Mouse (Mus musculus) activated CD4-positive, CD25-positive, alpha-beta regulatory T cell, adult 9 weeks (primary cell): ENCODE data around the gene Fbxl20. TPM values are rescaled to one million over a fixed set of nuclear protein-coding genes. Genes with fewer than 3 reads are reported as not detected.

ENCODE experiments used
- polyA plus RNA-seq: library from polyadenylated mRNA; unstranded; fragments of 100-300 nt; shearing (Covaris generic); gene quantifications from one replicate; pipeline ENCODE4 v1.2.1, GENCODE M21; 2017

Fbxl20 gene
- 10.7 TPM for polyA plus RNA-seq

GRCm38 (mm10) chr11:98149786-98150624, at the start of gene Fbxl20:
Gene Fbxl20 (minus strand): TSS chr11:98150403.

DNA sequence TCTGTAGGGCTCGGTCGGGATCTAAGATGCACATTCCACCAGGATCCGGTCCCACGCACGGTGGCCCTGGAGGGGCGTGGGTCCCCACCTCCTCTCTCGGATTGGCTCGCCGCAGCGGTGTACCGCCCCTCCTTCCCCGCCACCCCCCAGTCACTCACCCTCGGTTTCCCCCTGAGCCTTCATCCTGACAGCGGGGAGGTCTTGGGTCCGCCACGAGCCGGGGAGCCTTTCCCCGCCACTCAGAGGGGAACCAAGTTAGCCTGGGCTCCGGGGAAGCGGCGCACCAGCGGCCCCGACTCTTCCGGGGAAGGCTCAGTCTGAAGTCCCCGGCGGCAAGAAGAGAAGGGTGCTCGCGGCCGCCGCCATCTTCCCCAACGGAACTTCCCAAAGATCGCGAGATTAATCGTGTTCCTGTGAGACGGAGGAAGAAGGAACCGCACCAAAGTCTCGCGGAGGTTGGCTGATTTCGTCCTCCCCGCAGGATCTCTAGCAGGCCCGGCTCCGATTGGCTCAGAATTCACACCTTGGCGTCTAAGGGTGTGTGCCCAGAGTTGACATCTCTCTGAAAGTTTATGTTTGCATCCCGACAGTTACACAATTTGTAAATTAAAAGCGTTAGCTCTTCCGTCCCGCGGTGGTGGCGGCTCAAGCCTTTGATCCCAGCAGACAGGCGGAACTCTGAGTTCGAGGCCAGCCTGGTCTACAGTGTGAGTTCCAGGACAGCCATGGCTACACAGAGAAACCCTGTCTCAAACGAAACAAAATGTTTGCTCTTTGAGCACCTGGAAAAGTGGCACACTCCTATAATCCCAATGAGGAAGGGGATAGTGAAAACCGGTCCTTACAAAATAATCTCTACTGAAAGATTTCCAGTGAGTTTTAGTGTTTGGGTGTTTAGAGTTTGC, 43.0 kb upstream of the Fbxl20 start, which contains the start of gene Med1:
Gene Med1 (minus strand): TSS at position 393 of the 905 bp plus-strand sequence.

DNA sequence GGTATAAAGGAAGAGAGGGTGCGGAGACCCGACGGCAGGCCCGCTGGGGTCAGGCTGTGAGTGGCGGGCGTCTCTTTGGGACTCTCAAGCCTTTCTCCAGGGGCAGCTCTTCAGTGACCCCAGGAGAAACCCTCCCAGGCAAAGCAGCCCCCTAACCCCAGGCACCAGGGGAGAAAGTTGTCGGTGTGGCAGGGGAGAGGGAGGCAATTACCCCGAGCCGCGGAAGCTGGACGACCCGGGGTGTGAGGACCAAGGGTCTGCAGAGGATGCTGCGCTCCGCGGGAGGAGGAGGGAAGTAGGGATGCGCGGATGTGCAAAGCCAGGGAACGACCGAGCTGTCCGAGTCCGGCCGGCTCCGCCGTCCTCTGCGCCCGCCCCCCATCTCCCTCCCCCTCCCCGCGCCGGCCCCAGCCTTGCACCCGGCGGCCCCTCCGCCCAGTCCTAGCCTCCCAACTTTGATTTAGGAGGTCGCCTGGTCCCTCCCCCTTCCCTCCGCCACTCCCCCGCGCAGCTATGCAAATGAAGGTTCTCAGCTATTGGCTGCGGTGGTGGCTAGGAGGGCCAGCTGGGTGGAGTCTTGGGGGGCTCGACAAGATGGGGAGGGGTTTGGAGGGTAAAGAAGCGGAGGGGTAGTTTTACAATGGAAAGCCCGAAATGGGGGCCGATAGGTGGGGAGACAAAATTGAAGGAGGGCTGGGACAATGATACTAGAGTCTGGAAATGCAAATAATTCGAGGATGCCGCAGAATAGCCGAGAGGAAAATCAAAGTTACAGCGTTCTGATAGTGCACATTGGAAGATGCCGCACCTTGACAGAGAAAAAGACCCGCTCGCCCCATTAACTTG, 97.0 kb downstream of the Fbxl20 start, which contains the start of gene Stac2:
Gene Stac2 (minus strand): TSS at position 474 of the 846 bp plus-strand sequence.

Other genes with a start within 250 kb of the Fbxl20 start
- 2.5 TPM for gene Plxdc1, start 164.0 kb downstream of the Fbxl20 start, polyA plus RNA-seq
- gene Arl5c, start 154.2 kb downstream of the Fbxl20 start, polyA plus RNA-seq = 120 TPM
- gene Cacnb1, start 127.4 kb downstream of the Fbxl20 start, polyA plus RNA-seq = 8.4 TPM
- gene Rpl19, start 123.7 kb downstream of the Fbxl20 start, polyA plus RNA-seq = 1,794 TPM
- not detected for gene Stac2, start 96.9 kb downstream of the Fbxl20 start, polyA plus RNA-seq
- gene Med1, start 42.9 kb upstream of the Fbxl20 start, polyA plus RNA-seq = 51.0 TPM
- gene Cdk12, start 52.7 kb upstream of the Fbxl20 start, polyA plus RNA-seq = 18.3 TPM
- gene Neurod2, start 179.2 kb upstream of the Fbxl20 start, polyA plus RNA-seq = not detected
- not detected for gene Ppp1r1b, start 198.0 kb upstream of the Fbxl20 start, polyA plus RNA-seq
- gene Stard3, start 208.0 kb upstream of the Fbxl20 start, polyA plus RNA-seq = 84.3 TPM
- gene Tcap, start 233.4 kb upstream of the Fbxl20 start, polyA plus RNA-seq = 0.29 TPM
- not detected for gene Pnmt, start 236.0 kb upstream of the Fbxl20 start, polyA plus RNA-seq